Mouse (Mus musculus): ENCODE data around the gene Dchs1. TPM values are rescaled to one million over a fixed set of nuclear protein-coding genes. Genes with fewer than 3 reads are reported as not detected.

The Dchs1 gene
- polyA plus RNA-seq, 1 experiment from 2014 or later, result 9.9 TPM

GRCm38 (mm10) chr7:105703184-105703583 is 84.3 kb downstream of the Dchs1 start:
- H3K27ac ChIP-seq, result no peak overlapping the region
- H3K27me3 ChIP-seq (ENCODE audit: poor library complexity, severe bottlenecking), result no peaks in the 10 kb centered on the region
- H3K36me3 ChIP-seq (replicated peaks), result no peaks in the 10 kb centered on the region
- WGBS, result 85% methylated on average over 16 of the region's 16 CpGs
- no peak for DNase-seq (ENCODE audit: extremely low spot score, low spot score)
- no peak overlapping the region for H3K4me3 ChIP-seq
- no peaks in the 10 kb centered on the region for H3K9me3 ChIP-seq
- H3K4me1 ChIP-seq, result no peaks in the 10 kb centered on the region

Other genes with a start within 250 kb of the Dchs1 start
- gene Smpd1, start 233.3 kb downstream of the Dchs1 start, polyA plus RNA-seq (2016; fragmentation: Nextera tagmentation; extraction: Ambion mirVana), result 29.0 and 29.7 TPM in 2 replicates
- 105 and 106 TPM in 2 replicates for gene Apbb1, start 206.0 kb downstream of the Dchs1 start, polyA plus RNA-seq (2016; fragmentation: Nextera tagmentation; extraction: Ambion mirVana)
- gene Hpx, start 187.5 kb downstream of the Dchs1 start, polyA plus RNA-seq (2016; fragmentation: Nextera tagmentation; extraction: Ambion mirVana), result 0.33 TPM in 1 of 2 replicates, not detected in the other
- gene Trim3, start 154.1 kb downstream of the Dchs1 start, polyA plus RNA-seq (2016; fragmentation: Nextera tagmentation; extraction: Ambion mirVana), result 25.9 and 27.8 TPM in 2 replicates
- gene Timm10b, start 147.6 kb downstream of the Dchs1 start, polyA plus RNA-seq (2016; fragmentation: Nextera tagmentation; extraction: Ambion mirVana), result 145 and 163 TPM in 2 replicates
- gene Arfip2, start 147.2 kb downstream of the Dchs1 start, polyA plus RNA-seq (2016; fragmentation: Nextera tagmentation; extraction: Ambion mirVana), result 66.0 and 69.1 TPM in 2 replicates
- 28.9 and 38.2 TPM in 2 replicates for gene Gm45799, start 147.1 kb downstream of the Dchs1 start, polyA plus RNA-seq (2016; fragmentation: Nextera tagmentation; extraction: Ambion mirVana)
- 0.53 and 0.82 TPM in 2 replicates for gene Dnhd1, start 136.8 kb downstream of the Dchs1 start, polyA plus RNA-seq (2016; fragmentation: Nextera tagmentation; extraction: Ambion mirVana)
- gene Ilk, start 51.1 kb downstream of the Dchs1 start, polyA plus RNA-seq (2016; fragmentation: Nextera tagmentation; extraction: Ambion mirVana), result 208 and 211 TPM in 2 replicates
- 43.5 and 46.5 TPM in 2 replicates for gene Rrp8, start 50.3 kb downstream of the Dchs1 start, polyA plus RNA-seq (2016; fragmentation: Nextera tagmentation; extraction: Ambion mirVana)
- gene Taf10, start 43.3 kb downstream of the Dchs1 start, polyA plus RNA-seq (2016; fragmentation: Nextera tagmentation; extraction: Ambion mirVana), result 178 and 183 TPM in 2 replicates
- 60.2 and 62.6 TPM in 2 replicates for gene Tpp1, start 35.4 kb downstream of the Dchs1 start, polyA plus RNA-seq (2016; fragmentation: Nextera tagmentation; extraction: Ambion mirVana)
- 344 and 348 TPM in 2 replicates for gene Mrpl17, start 23.4 kb upstream of the Dchs1 start, polyA plus RNA-seq (2016; fragmentation: Nextera tagmentation; extraction: Ambion mirVana)
- gene Gm4070, start 166.3 kb upstream of the Dchs1 start, polyA plus RNA-seq (2016; fragmentation: Nextera tagmentation; extraction: Ambion mirVana), result 0.11 and 0.45 TPM in 2 replicates